Mouse (Mus musculus) heart, adult 8-10 months (tissue): ENCODE results near the gene Vps51. TPM values are rescaled to one million over a fixed set of nuclear protein-coding genes. Genes with fewer than 3 reads are reported as not detected.

Experiments used
- microRNA-seq: library from miRNA; unstranded; fragments of <30 nt; microRNA quantifications from one replicate; pipeline ENCODE4 v1.2.0, GENCODE M21; 2022
- total RNA-seq, 4 experiments: library from RNA; stranded (reverse); gene quantifications; 2 replicates each; pipeline ENCODE4 v1.2.4; 2022

Vps51 gene
- total RNA-seq, 4 experiments from 2014 or later = 18.3 to 23.7 (median 21.1) TPM

Small RNAs within 50 kb of the gene (microRNA-seq; reads per million reads assigned to microRNA genes)
- gene Mir6988 = not detected

Other genes with a start within 250 kb of the Vps51 start
- gene Frmd8, start 202.0 kb downstream of the Vps51 start, total RNA-seq = 1 to 10 TPM; 7.1 to 8.1 (median 7.5) TPM
- 1 to 10 TPM; 2.4 to 3.8 (median 2.8) TPM for gene Slc25a45, start 199.4 kb downstream of the Vps51 start, total RNA-seq
- gene Tigd3, start 183.1 kb downstream of the Vps51 start, total RNA-seq = under 1 TPM; 0.23 to 0.50 (median 0.34) TPM
- gene Dpf2, start 164.2 kb downstream of the Vps51 start, total RNA-seq = 10 to 100 TPM; 71.9 to 95.2 (median 81.1) TPM
- 1 to 10 TPM; 6.0 to 9.7 (median 8.9) TPM for gene Cdc42ep2, start 152.4 kb downstream of the Vps51 start, total RNA-seq
- gene Pola2, start 113.0 kb downstream of the Vps51 start, total RNA-seq = 10 to 100 TPM in 2 of 4 experiments, 1 to 10 TPM in 2; 7.8 to 13.5 (median 9.3) TPM
- gene Slc22a20, start 91.1 kb downstream of the Vps51 start, total RNA-seq = not detected
- gene Capn1, start 61.3 kb downstream of the Vps51 start, total RNA-seq = 10 to 100 TPM; 28.2 to 43.0 (median 35.8) TPM
- 10 to 100 TPM; 18.9 to 21.7 (median 21.4) TPM for gene Syvn1, start 30.7 kb downstream of the Vps51 start, total RNA-seq
- 10 to 100 TPM; 33.7 to 44.8 (median 40.9) TPM for gene Mrpl49, start 19.4 kb downstream of the Vps51 start, total RNA-seq
- gene Fau, start 19.4 kb downstream of the Vps51 start, total RNA-seq = 100 to 1,000 TPM; 526 to 624 (median 583) TPM
- 10 to 100 TPM; 11.8 to 14.1 (median 13.0) TPM for gene Znhit2, start 16.0 kb downstream of the Vps51 start, total RNA-seq
- 1 to 10 TPM; 3.1 to 3.9 (median 3.2) TPM for gene Tm7sf2, start 8.9 kb downstream of the Vps51 start, total RNA-seq
- gene Tmem262, start 2.8 kb upstream of the Vps51 start, total RNA-seq = not detected
- gene Gm28374, start 5.0 kb upstream of the Vps51 start, total RNA-seq = not detected
- gene Zfpl1, start 7.7 kb upstream of the Vps51 start, total RNA-seq = 10 to 100 TPM; 15.4 to 20.8 (median 17.4) TPM
- under 1 TPM in 1 of 4 experiments, not detected in 3; 0.16 TPM for gene Cdca5, start 7.8 kb upstream of the Vps51 start, total RNA-seq
- not detected for gene AC131692.1, start 17.2 kb upstream of the Vps51 start, total RNA-seq
- gene Naaladl1, start 28.6 kb upstream of the Vps51 start, total RNA-seq = not detected
- 10 to 100 TPM in 1 of 4 experiments, 1 to 10 TPM in 3; 8.0 to 10.4 (median 9.0) TPM for gene Sac3d1, start 41.4 kb upstream of the Vps51 start, total RNA-seq
- 10 to 100 TPM; 14.8 to 18.0 (median 15.6) TPM for gene Snx15, start 51.1 kb upstream of the Vps51 start, total RNA-seq
- 1 to 10 TPM in 1 of 4 experiments, under 1 TPM in 3; 0.31 to 1.4 (median 0.43) TPM for gene Batf2, start 63.8 kb upstream of the Vps51 start, total RNA-seq
- 10 to 100 TPM; 77.6 to 82.7 (median 79.4) TPM for gene Arl2, start 64.3 kb upstream of the Vps51 start, total RNA-seq
- not detected for gene Majin, start 107.2 kb upstream of the Vps51 start, total RNA-seq
- not detected for gene Gpha2, start 149.1 kb upstream of the Vps51 start, total RNA-seq
- gene Ppp2r5b, start 158.6 kb upstream of the Vps51 start, total RNA-seq = 10 to 100 TPM; 32.9 to 35.9 (median 34.4) TPM
- 10 to 100 TPM; 22.3 to 28.0 (median 25.8) TPM for gene Atg2a, start 164.4 kb upstream of the Vps51 start, total RNA-seq
- 10 to 100 TPM; 88.7 to 99.1 (median 92.3) TPM for gene Ehd1, start 199.5 kb upstream of the Vps51 start, total RNA-seq
- 10 to 100 TPM; 14.7 to 17.1 (median 15.4) TPM for gene Cdc42bpg, start 229.2 kb upstream of the Vps51 start, total RNA-seq